Mouse (Mus musculus): Measurements from ENCODE around the gene Tceanc2. TPM values are rescaled to one million over a fixed set of nuclear protein-coding genes. Genes with fewer than 3 reads are reported as not detected.
A peak's percentile ranks its signal among the peaks of the same experiment; 100 is the strongest.

The Tceanc2 gene
- polyA plus RNA-seq (2016; fragmentation: Nextera tagmentation; extraction: Ambion mirVana): 26.9 and 28.8 TPM in 2 replicates

GRCm38 (mm10) chr4:107178830-107179490 is at the start of gene Tceanc2:
Gene Tceanc2, minus strand, starts transcription at chr4:107179116.
- Histone ChIP-seq H3K27ac (peak within 1 kb of the TSS; percentile 97), H3K27me3 (replicated peaks) (no peaks in the 10 kb centered on the region), H3K4me3 (peak within 1 kb of the TSS; percentile 94), H3K9ac (peak within 1 kb of the TSS; percentile 92), H3K4me1 (peaks cover 27% of the 10 kb centered on the region), H3K36me3 (peaks cover 7% of the 10 kb centered on the region), H3K4me2 (replicated peaks) (peak within 1 kb of the TSS; percentile 64), H3K9me3 (no peaks in the 10 kb centered on the region)
- peak; percentile 78 for ATAC-seq (ENCODE audit: low FRiP score, low read depth)
- WGBS: under 1% methylated on average over 47 of the region's 47 CpGs

GRCm38 (mm10) chr4:107226313-107226712 is 47.4 kb upstream of the Tceanc2 start:
- H3K9me3 ChIP-seq: no peaks in the 10 kb centered on the region
- H3K4me3 ChIP-seq: no peak overlapping the region
- no peak overlapping the region for H3K9ac ChIP-seq
- no peak overlapping the region for H3K27ac ChIP-seq
- H3K4me1 ChIP-seq: no peaks in the 10 kb centered on the region
- H3K36me3 ChIP-seq: 0 out of 2 replicates have a peak, but pooled peaks cover 3% of the 10 kb centered on the region
- WGBS: 90% methylated on average over 2 of the region's 2 CpGs
- H3K27me3 ChIP-seq (replicated peaks): no peaks in the 10 kb centered on the region
- no peak for ATAC-seq (ENCODE audit: low FRiP score, low read depth)
- H3K4me2 ChIP-seq (replicated peaks): no peak overlapping the region

GRCm38 (mm10) chr4:107223225-107224204 is 44.6 kb upstream of the Tceanc2 start:
- WGBS: 85% methylated on average over 11 of the region's 11 CpGs
- ATAC-seq (ENCODE audit: low FRiP score, low read depth): no peak
- H3K9me3 ChIP-seq: no peaks in the 10 kb centered on the region
- H3K27ac ChIP-seq: no peak overlapping the region
- H3K9ac ChIP-seq: no peak overlapping the region
- H3K4me2 ChIP-seq (replicated peaks): no peak overlapping the region
- no peak overlapping the region for H3K4me3 ChIP-seq
- H3K4me1 ChIP-seq: no peaks in the 10 kb centered on the region
- no peaks in the 10 kb centered on the region for H3K36me3 ChIP-seq
- H3K27me3 ChIP-seq (replicated peaks): no peaks in the 10 kb centered on the region

GRCm38 (mm10) chr4:107221524-107221923 is 42.6 kb upstream of the Tceanc2 start:
- no peak for ATAC-seq (ENCODE audit: low FRiP score, low read depth)
- Histone ChIP-seq H3K27ac (no peak overlapping the region), H3K9ac (no peak overlapping the region), H3K4me2 (replicated peaks) (no peak overlapping the region), H3K27me3 (replicated peaks) (no peaks in the 10 kb centered on the region), H3K9me3 (no peaks in the 10 kb centered on the region), H3K36me3 (no peaks in the 10 kb centered on the region), H3K4me1 (no peaks in the 10 kb centered on the region), H3K4me3 (no peak overlapping the region)
- 93% methylated on average over 5 of the region's 5 CpGs for WGBS

- ATAC-seq (ENCODE audit: low FRiP score, low read depth): 0 out of 2 replicates have a peak, but pooled peaks have one; percentile 17
- WGBS: 89% methylated on average over 9 of the region's 9 CpGs
- no peak overlapping the region for H3K9ac ChIP-seq
- no peaks in the 10 kb centered on the region for H3K9me3 ChIP-seq
- no peak overlapping the region for H3K4me3 ChIP-seq
- no peaks in the 10 kb centered on the region for H3K4me1 ChIP-seq
- no peak overlapping the region for H3K4me2 ChIP-seq (replicated peaks)
- H3K27me3 ChIP-seq (replicated peaks): no peaks in the 10 kb centered on the region
- H3K27ac ChIP-seq: no peak overlapping the region
- H3K36me3 ChIP-seq: no peaks in the 10 kb centered on the region
Observed at GRCm38 (mm10) chr4:107217574-107217973, 38.7 kb upstream of the Tceanc2 start.

- H3K27ac ChIP-seq: no peak overlapping the region
- peaks cover 7% of the 10 kb centered on the region; the same call in 1 of the 2 replicates for H3K36me3 ChIP-seq
- ATAC-seq (ENCODE audit: low FRiP score, low read depth): no peak
- H3K27me3 ChIP-seq (replicated peaks): no peaks in the 10 kb centered on the region
- H3K9me3 ChIP-seq: no peaks in the 10 kb centered on the region
- no peak overlapping the region for H3K4me3 ChIP-seq
- WGBS: 75% methylated on average over 12 of the region's 12 CpGs
- H3K9ac ChIP-seq: no peak overlapping the region
- no peak overlapping the region for H3K4me2 ChIP-seq (replicated peaks)
- no peaks in the 10 kb centered on the region for H3K4me1 ChIP-seq
Observed at GRCm38 (mm10) chr4:107213279-107214011, 34.5 kb upstream of the Tceanc2 start.

GRCm38 (mm10) chr4:107211936-107212335 is 33.0 kb upstream of the Tceanc2 start:
- Histone ChIP-seq H3K4me1 (no peaks in the 10 kb centered on the region), H3K9me3 (no peaks in the 10 kb centered on the region), H3K36me3 (peaks cover 19% of the 10 kb centered on the region), H3K27me3 (replicated peaks) (no peaks in the 10 kb centered on the region), H3K27ac (no peak overlapping the region), H3K4me2 (replicated peaks) (no peak overlapping the region), H3K4me3 (no peak overlapping the region), H3K9ac (no peak overlapping the region)
- ATAC-seq (ENCODE audit: low FRiP score, low read depth): no peak
- WGBS: 88% methylated on average over 5 of the region's 5 CpGs

- Histone ChIP-seq H3K36me3 (peaks cover 21% of the 10 kb centered on the region), H3K27ac (no peak overlapping the region), H3K9me3 (no peaks in the 10 kb centered on the region), H3K27me3 (replicated peaks) (no peaks in the 10 kb centered on the region), H3K4me1 (no peaks in the 10 kb centered on the region), H3K9ac (no peak overlapping the region), H3K4me2 (replicated peaks) (no peak overlapping the region), H3K4me3 (no peak overlapping the region)
- WGBS: 79% methylated on average over 4 of the region's 4 CpGs
- no peak for ATAC-seq (ENCODE audit: low FRiP score, low read depth)
Observed at GRCm38 (mm10) chr4:107211465-107211864, 32.5 kb upstream of the Tceanc2 start.

- no peak for ATAC-seq (ENCODE audit: low FRiP score, low read depth)
- H3K4me3 ChIP-seq: no peak overlapping the region
- no peak overlapping the region for H3K4me2 ChIP-seq (replicated peaks)
- peaks cover 21% of the 10 kb centered on the region for H3K36me3 ChIP-seq
- no peaks in the 10 kb centered on the region for H3K9me3 ChIP-seq
- no peaks in the 10 kb centered on the region for H3K4me1 ChIP-seq
- WGBS: 77% methylated on average over 5 of the region's 5 CpGs
- H3K27me3 ChIP-seq (replicated peaks): no peaks in the 10 kb centered on the region
- no peak overlapping the region for H3K27ac ChIP-seq
- H3K9ac ChIP-seq: no peak overlapping the region
Observed at GRCm38 (mm10) chr4:107210483-107211097, 31.7 kb upstream of the Tceanc2 start.

GRCm38 (mm10) chr4:107208880-107209279 is 30.0 kb upstream of the Tceanc2 start, which contains the start of gene Ldlrad1:
Gene Ldlrad1, plus strand, starts transcription at chr4:107209180.
- no peaks in the 10 kb centered on the region for H3K27me3 ChIP-seq (replicated peaks)
- H3K9ac ChIP-seq: no peak within 1 kb of the TSS
- WGBS: 91% methylated on average over 3 of the region's 3 CpGs
- peaks cover 37% of the 10 kb centered on the region for H3K36me3 ChIP-seq
- no peak within 1 kb of the TSS for H3K4me3 ChIP-seq
- no peak within 1 kb of the TSS for H3K27ac ChIP-seq
- H3K4me1 ChIP-seq: no peaks in the 10 kb centered on the region
- no peaks in the 10 kb centered on the region for H3K9me3 ChIP-seq
- H3K4me2 ChIP-seq (replicated peaks): no peak within 1 kb of the TSS
- ATAC-seq (ENCODE audit: low FRiP score, low read depth): no peak

- peaks cover 55% of the 10 kb centered on the region for H3K36me3 ChIP-seq
- no peaks in the 10 kb centered on the region for H3K27me3 ChIP-seq (replicated peaks)
- ATAC-seq (ENCODE audit: low FRiP score, low read depth): no peak
- no peaks in the 10 kb centered on the region for H3K9me3 ChIP-seq
- no peaks in the 10 kb centered on the region for H3K4me1 ChIP-seq
- H3K27ac ChIP-seq: no peak overlapping the region
- no peak overlapping the region for H3K9ac ChIP-seq
- 100% methylated on average over 2 of the region's 2 CpGs for WGBS
- H3K4me2 ChIP-seq (replicated peaks): no peak overlapping the region
- no peak overlapping the region for H3K4me3 ChIP-seq
Observed at GRCm38 (mm10) chr4:107207016-107207415, 28.1 kb upstream of the Tceanc2 start.

Data from neural tube, embryonic 12.5 days (tissue).